Mouse (Mus musculus): Measurements from ENCODE around the gene Pfdn6.
"Not testable (repeated sequence)": the region's sequence is repeated elsewhere in the genome, so short reads cannot be mapped to it uniquely, and the experiment has no call there.

Pfdn6 gene

GRCm38 (mm10) chr17:33890533-33891059 lies 49.5 kb downstream of the Pfdn6 start, which contains the start of gene Kifc1:
TSS of gene Kifc1 (minus strand) at chr17:33890661.
- peak; percentile 100 for DNase-seq

- not testable (repeated sequence) for DNase-seq
Observed at GRCm38 (mm10) chr17:33889941-33890532, 50.1 kb downstream of the Pfdn6 start.
